Mouse (Mus musculus) forebrain, embryonic 16.5 days (tissue): ENCODE results near the gene Tmem164. TPM values are rescaled to one million over a fixed set of nuclear protein-coding genes. Genes with fewer than 3 reads are reported as not detected.

ENCODE experiments used
- ATAC-seq: fragments of 200-750 bp; cut with Nextera tagmentation; 2 replicates; pipeline ENCODE4 v1.8.0; 2017; ENCODE audit warnings: mild to moderate bottlenecking, moderate library complexity
- H3K27ac ChIP-seq: fragments of 300-500 bp; sonication (generic); 2 replicates; pipeline ENCODE4 v1.5.1; 2014; ENCODE audit warnings: low read length, control low read depth
- H3K27me3 ChIP-seq: fragments of 300-500 bp; sonication (generic); replicated peaks from 2 replicates; pipeline ENCODE4 v1.6.1; 2014; ENCODE audit warnings: low read length; ENCODE audit not compliant: control insufficient read depth, insufficient read depth
- H3K36me3 ChIP-seq: fragments of 300-500 bp; sonication (generic); 2 replicates; pipeline ENCODE4 v1.6.1; 2014; ENCODE audit not compliant: control insufficient read depth, insufficient read depth
- H3K4me1 ChIP-seq: fragments of 300-500 bp; sonication (generic); replicated peaks from 2 replicates; pipeline ENCODE4 v1.6.1; 2014; ENCODE audit warnings: low read length; ENCODE audit not compliant: control insufficient read depth, insufficient read depth
- H3K4me2 ChIP-seq: fragments of 300-500 bp; sonication (generic); 2 replicates; pipeline ENCODE4 v1.6.1; 2014; ENCODE audit warnings: mild to moderate bottlenecking, low read length, control low read depth
- H3K4me3 ChIP-seq: fragments of 300-500 bp; sonication (generic); replicated peaks from 2 replicates; pipeline ENCODE4 v1.5.1; 2014; ENCODE audit warnings: mild to moderate bottlenecking, low read length, control low read depth
- H3K9ac ChIP-seq: fragments of 300-500 bp; sonication (generic); replicated peaks from 2 replicates; pipeline ENCODE4 v1.6.1; 2014; ENCODE audit warnings: low read depth, low read length, control low read depth
- H3K9me3 ChIP-seq: fragments of 300-500 bp; sonication (generic); 2 replicates; pipeline ENCODE4 v1.6.1; 2016; ENCODE audit warnings: low read length; ENCODE audit not compliant: control insufficient read depth
- WGBS: fragments of 180-500 bp; shearing (Covaris S2); extraction: QIAGEN DNeasy Blood & Tissue Kit; methylation state at CpG from one replicate; pipeline ENCODE4 v1.1.7; 2014; 5-methylcytosine and 5-hydroxymethylcytosine counted together
- polyA plus RNA-seq: library from polyadenylated mRNA; unstranded; fragments of >200 nt; fragmentation: Nextera tagmentation; extraction: Ambion mirVana; gene quantifications from 2 replicates; pipeline ENCODE4 v1.2.1, GENCODE M21; 2015

The Tmem164 gene
- polyA plus RNA-seq, 1 experiment from 2014 or later, result 24.0 TPM

- ATAC-seq, result no peak
- H3K4me2 ChIP-seq, result no peak overlapping the region
- no peak overlapping the region for H3K9ac ChIP-seq
- no peaks in the 10 kb centered on the region for H3K9me3 ChIP-seq
- no peak overlapping the region for H3K27ac ChIP-seq
- H3K4me3 ChIP-seq, result no peak overlapping the region
- H3K36me3 ChIP-seq, result no peaks in the 10 kb centered on the region
- H3K27me3 ChIP-seq, result no peaks in the 10 kb centered on the region
- peaks cover 16% of the 10 kb centered on the region for H3K4me1 ChIP-seq
- 40% methylated on average over 4 of the region's 4 CpGs for WGBS
These were observed 3.5 kb downstream of the Tmem164 start for GRCm38 (mm10) chrX:142684674-142685073.

- 35% methylated on average over 6 of the region's 6 CpGs for WGBS
- Histone ChIP-seq H3K36me3 (no peaks in the 10 kb centered on the region), H3K9ac (no peak overlapping the region), H3K4me1 (peaks cover 16% of the 10 kb centered on the region), H3K27me3 (no peaks in the 10 kb centered on the region), H3K4me2 (no peak overlapping the region), H3K9me3 (no peaks in the 10 kb centered on the region), H3K27ac (no peak overlapping the region), H3K4me3 (no peak overlapping the region)
- ATAC-seq, result no peak
These were observed 4.5 kb downstream of the Tmem164 start for GRCm38 (mm10) chrX:142685676-142686075.

GRCm38 (mm10) chrX:142688509-142688908 lies 7.3 kb downstream of the Tmem164 start:
- no peaks in the 10 kb centered on the region for H3K27me3 ChIP-seq
- no peak overlapping the region for H3K27ac ChIP-seq
- no peak overlapping the region for H3K4me2 ChIP-seq
- no peak overlapping the region for H3K9ac ChIP-seq
- no peaks in the 10 kb centered on the region for H3K36me3 ChIP-seq
- WGBS, result 47% methylated on average over 9 of the region's 9 CpGs
- H3K4me1 ChIP-seq, result peaks cover 8% of the 10 kb centered on the region; the same call in 1 of the 2 replicates
- peak; percentile 62; the same call in 1 of the 2 replicates for ATAC-seq
- H3K9me3 ChIP-seq, result no peaks in the 10 kb centered on the region
- H3K4me3 ChIP-seq, result no peak overlapping the region

DNA sequence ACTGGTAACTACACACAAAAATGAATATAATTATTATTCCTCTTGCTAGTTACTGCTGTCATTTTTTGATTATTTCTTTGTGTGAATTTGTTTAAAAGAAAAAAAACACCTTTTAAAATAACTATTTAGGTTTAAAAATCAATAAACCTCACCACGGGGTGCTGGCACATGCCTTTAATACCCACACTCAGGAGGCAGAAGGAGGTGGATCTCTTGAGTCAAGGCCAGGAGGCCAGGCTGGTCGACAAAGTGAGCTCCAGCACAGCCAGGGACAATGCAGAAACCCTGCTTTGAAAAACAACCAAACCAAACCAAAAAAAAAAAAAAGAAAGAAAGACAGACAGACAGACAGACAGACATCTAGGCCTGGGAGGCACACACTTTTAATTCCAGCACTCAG lies 12.1 kb downstream of the Tmem164 start:
- no peak overlapping the region for H3K4me2 ChIP-seq
- no peak overlapping the region for H3K9ac ChIP-seq
- H3K4me3 ChIP-seq, result no peak overlapping the region
- no peak for ATAC-seq
- H3K27ac ChIP-seq, result no peak overlapping the region
- no peaks in the 10 kb centered on the region for H3K9me3 ChIP-seq
- 39% methylated on average over 2 of the region's 2 CpGs for WGBS
- no peaks in the 10 kb centered on the region for H3K4me1 ChIP-seq
- H3K27me3 ChIP-seq, result no peaks in the 10 kb centered on the region
- no peaks in the 10 kb centered on the region for H3K36me3 ChIP-seq

- Histone ChIP-seq H3K9ac (no peak overlapping the region), H3K4me2 (no peak overlapping the region), H3K27me3 (no peaks in the 10 kb centered on the region), H3K4me1 (no peaks in the 10 kb centered on the region), H3K36me3 (no peaks in the 10 kb centered on the region), H3K27ac (no peak overlapping the region), H3K4me3 (no peak overlapping the region), H3K9me3 (no peaks in the 10 kb centered on the region)
- no peak for ATAC-seq
- WGBS, result 84% methylated on average over 7 of the region's 7 CpGs
These were observed 13.1 kb downstream of the Tmem164 start for GRCm38 (mm10) chrX:142694338-142694737.

DNA sequence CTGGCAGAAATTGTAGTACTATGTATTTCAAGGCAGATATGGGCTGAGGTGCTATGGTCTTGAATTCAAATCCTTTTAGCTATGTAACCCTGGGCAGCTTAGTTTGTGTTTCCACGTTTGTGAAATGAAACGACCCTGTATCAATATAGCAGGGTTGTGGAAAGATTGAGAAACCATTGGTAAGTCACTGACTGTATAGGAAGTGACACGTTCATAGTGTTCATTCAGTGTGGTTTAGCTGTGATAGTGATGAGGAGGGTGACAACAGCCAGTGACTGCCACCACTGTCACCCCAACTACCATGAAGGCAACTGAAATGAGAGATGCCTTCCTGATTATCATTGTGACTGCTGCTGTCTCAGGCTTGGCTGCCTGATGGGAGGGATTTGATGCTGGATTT lies 13.7 kb downstream of the Tmem164 start:
- Histone ChIP-seq H3K4me2 (no peak overlapping the region), H3K36me3 (no peaks in the 10 kb centered on the region), H3K4me3 (no peak overlapping the region), H3K9me3 (no peaks in the 10 kb centered on the region), H3K4me1 (no peaks in the 10 kb centered on the region), H3K27ac (no peak overlapping the region), H3K9ac (no peak overlapping the region), H3K27me3 (no peaks in the 10 kb centered on the region)
- ATAC-seq, result no peak
- 86% methylated on average over 3 of the region's 3 CpGs for WGBS

- Histone ChIP-seq H3K4me1 (no peaks in the 10 kb centered on the region), H3K4me3 (no peak overlapping the region), H3K36me3 (no peaks in the 10 kb centered on the region), H3K9me3 (no peaks in the 10 kb centered on the region), H3K27ac (no peak overlapping the region), H3K4me2 (no peak overlapping the region), H3K9ac (no peak overlapping the region), H3K27me3 (no peaks in the 10 kb centered on the region)
- 73% methylated on average over 11 of the region's 11 CpGs for WGBS
- no peak for ATAC-seq
These were observed 15.6 kb downstream of the Tmem164 start for GRCm38 (mm10) chrX:142696789-142697188.

DNA sequence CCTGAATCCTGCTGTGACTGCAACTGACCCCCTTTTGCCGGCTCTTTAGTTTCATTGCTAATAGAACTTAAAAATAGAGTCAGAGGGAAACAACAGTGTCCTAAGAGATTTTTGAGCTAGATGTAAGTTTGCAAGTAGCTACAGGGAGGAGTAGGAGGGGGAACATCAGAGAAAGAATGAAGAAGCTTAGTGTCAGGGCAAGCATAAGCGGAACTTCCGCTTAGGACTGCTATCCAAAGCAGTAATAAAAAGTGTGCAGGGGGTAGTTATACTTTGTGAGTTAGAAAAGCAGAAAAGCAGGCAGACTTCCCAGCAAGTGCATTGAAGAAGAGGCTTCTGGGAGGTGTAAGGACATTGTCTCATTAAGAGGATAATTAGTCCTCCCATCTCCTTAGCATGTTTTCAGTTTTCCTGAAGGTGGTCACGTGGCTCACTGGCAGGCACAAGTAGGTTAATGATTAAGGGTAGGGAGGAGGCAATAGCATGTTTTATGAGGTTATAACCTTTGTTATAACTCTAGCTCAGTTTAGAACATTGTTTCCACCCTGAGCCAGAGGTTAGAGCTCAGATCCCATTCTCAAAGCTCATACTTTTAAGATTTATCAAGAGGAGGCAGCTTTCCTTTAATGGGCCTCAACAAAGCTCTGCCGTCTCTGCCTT lies 16.5 kb downstream of the Tmem164 start:
- H3K27ac ChIP-seq, result no peak overlapping the region
- H3K9me3 ChIP-seq, result no peaks in the 10 kb centered on the region
- no peak overlapping the region for H3K4me3 ChIP-seq
- H3K9ac ChIP-seq, result no peak overlapping the region
- H3K4me1 ChIP-seq, result no peaks in the 10 kb centered on the region
- H3K27me3 ChIP-seq, result no peaks in the 10 kb centered on the region
- no peaks in the 10 kb centered on the region for H3K36me3 ChIP-seq
- no peak for ATAC-seq
- no peak overlapping the region for H3K4me2 ChIP-seq
- 62% methylated on average over 5 of the region's 5 CpGs for WGBS

DNA sequence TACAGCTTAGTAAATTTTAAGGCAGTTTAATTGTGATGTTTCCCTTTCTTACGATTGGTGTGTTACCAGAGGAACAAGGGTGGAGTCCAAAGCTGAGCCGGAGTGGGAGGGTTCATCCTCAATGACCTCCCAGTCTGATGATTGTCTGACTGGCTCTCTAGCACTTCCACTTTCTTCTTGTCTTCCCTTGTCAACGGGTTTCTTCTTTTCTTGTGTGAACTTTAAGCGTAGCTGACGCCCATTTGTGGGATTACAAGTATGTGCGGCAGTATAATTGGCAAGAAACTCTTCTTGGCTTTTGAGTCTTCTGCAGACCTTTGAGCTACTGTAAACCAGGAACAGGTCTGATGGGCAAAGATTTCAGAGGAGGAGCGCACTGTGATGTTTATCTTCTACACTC lies 17.0 kb downstream of the Tmem164 start:
- WGBS, result 79% methylated on average over 7 of the region's 7 CpGs
- Histone ChIP-seq H3K4me3 (no peak overlapping the region), H3K36me3 (no peaks in the 10 kb centered on the region), H3K9me3 (no peaks in the 10 kb centered on the region), H3K9ac (no peak overlapping the region), H3K27ac (no peak overlapping the region), H3K4me1 (no peaks in the 10 kb centered on the region), H3K27me3 (no peaks in the 10 kb centered on the region), H3K4me2 (no peak overlapping the region)
- ATAC-seq, result no peak

- ATAC-seq, result no peak
- Histone ChIP-seq H3K4me2 (no peak overlapping the region), H3K36me3 (no peaks in the 10 kb centered on the region), H3K4me3 (no peak overlapping the region), H3K27ac (no peak overlapping the region), H3K4me1 (no peaks in the 10 kb centered on the region), H3K9ac (no peak overlapping the region), H3K27me3 (no peaks in the 10 kb centered on the region), H3K9me3 (no peaks in the 10 kb centered on the region)
- WGBS, result 79% methylated on average over 5 of the region's 5 CpGs
These were observed 20.9 kb downstream of the Tmem164 start for GRCm38 (mm10) chrX:142702094-142702493.
